Mouse (Mus musculus): ENCODE data around the gene Fhl5. TPM values are rescaled to one million over a fixed set of nuclear protein-coding genes. Genes with fewer than 3 reads are reported as not detected.
"Not testable (repeated sequence)": the region's sequence is repeated elsewhere in the genome, so short reads cannot be mapped to it uniquely, and the experiment has no call there.

The Fhl5 gene
- total RNA-seq, 1 experiment, result not detected

GRCm38 (mm10) chr4:25271926-25272325, 29.2 kb upstream of the Fhl5 start:
- Histone ChIP-seq H3K36me3 (ENCODE audit: control insufficient read depth, insufficient read depth, low read length, poor library complexity, severe bottlenecking) (peaks cover 5% of the 10 kb centered on the region; the same call in 1 of the 2 replicates), H3K4me3 (ENCODE audit: insufficient read depth in 1 of 2, low read depth in 1 of 2, low read length in 2 of 2, poor library complexity in 1 of 2, severe bottlenecking in 1 of 2) (no peak overlapping the region), H3K4me1 (ENCODE audit: control insufficient read depth in 2 of 2, insufficient read depth in 2 of 2, low read length in 2 of 2, poor library complexity in 1 of 2) (no peaks in the 10 kb centered on the region), H3K9me3 (ENCODE audit: control insufficient read depth, insufficient read depth, low read depth, low read length) (no peaks in the 10 kb centered on the region), H3K27ac (ENCODE audit: insufficient read depth, low read depth, low read length, poor library complexity, severe bottlenecking) (no peak overlapping the region), H3K9ac (ENCODE audit: insufficient read depth, low read depth, low read length, poor library complexity, severe bottlenecking) (no peak overlapping the region)
- DNase-seq (ENCODE audit: low read depth, low spot score), result no peak
- in situ Hi-C loops (cut with MboI; ENCODE audit: low sequenced_read_pairs in 2 of 2, unreplicated experiment in 2 of 2), result no loop called here
- no peak for TF ChIP-seq CHD2 (IDR thresholded peaks at IDR 0.05; ENCODE audit: low read depth, low read length)
- TF ChIP-seq ZC3H11A (IDR thresholded peaks at IDR 0.05; ENCODE audit: borderline replicate concordance, low read depth, low read length), result no peak
- TF ChIP-seq HCFC1 (IDR thresholded peaks at IDR 0.05; ENCODE audit: borderline replicate concordance, insufficient read depth, low read length), result no peak
- no peak for TF ChIP-seq ZNF384 (IDR thresholded peaks at IDR 0.05; ENCODE audit: low read depth, low read length)
- TF ChIP-seq MAFK (IDR thresholded peaks at IDR 0.05; ENCODE audit: insufficient read depth, low read depth, low read length), result no peak

- Histone ChIP-seq H3K27ac (ENCODE audit: insufficient read depth, low read depth, low read length, poor library complexity, severe bottlenecking) (no peak overlapping the region), H3K9ac (ENCODE audit: insufficient read depth, low read depth, low read length, poor library complexity, severe bottlenecking) (no peak overlapping the region), H3K4me1 (ENCODE audit: control insufficient read depth in 2 of 2, insufficient read depth in 2 of 2, low read length in 2 of 2, poor library complexity in 1 of 2) (no peaks in the 10 kb centered on the region; a peak in 1 of 4 replicates), H3K4me3 (ENCODE audit: insufficient read depth in 1 of 2, low read depth in 1 of 2, low read length in 2 of 2, poor library complexity in 1 of 2, severe bottlenecking in 1 of 2) (no peak overlapping the region), H3K36me3 (ENCODE audit: control insufficient read depth, insufficient read depth, low read length, poor library complexity, severe bottlenecking) (peaks cover 7% of the 10 kb centered on the region), H3K9me3 (ENCODE audit: control insufficient read depth, insufficient read depth, low read depth, low read length) (no peaks in the 10 kb centered on the region)
- TF ChIP-seq HCFC1 (IDR thresholded peaks at IDR 0.05; ENCODE audit: borderline replicate concordance, insufficient read depth, low read length) (no peak), ZC3H11A (IDR thresholded peaks at IDR 0.05; ENCODE audit: borderline replicate concordance, low read depth, low read length) (no peak), CHD2 (IDR thresholded peaks at IDR 0.05; ENCODE audit: low read depth, low read length) (no peak), MAFK (IDR thresholded peaks at IDR 0.05; ENCODE audit: insufficient read depth, low read depth, low read length) (no peak), ZNF384 (IDR thresholded peaks at IDR 0.05; ENCODE audit: low read depth, low read length) (no peak)
- no peak for DNase-seq (ENCODE audit: low read depth, low spot score)
- in situ Hi-C loops (cut with MboI; ENCODE audit: low sequenced_read_pairs in 2 of 2, unreplicated experiment in 2 of 2), result no loop called here
These were observed 24.5 kb upstream of the Fhl5 start for GRCm38 (mm10) chr4:25267144-25267543.

- DNase-seq (ENCODE audit: low read depth, low spot score), result no peak
- Histone ChIP-seq H3K9ac (ENCODE audit: insufficient read depth, low read depth, low read length, poor library complexity, severe bottlenecking) (no peak overlapping the region), H3K4me3 (ENCODE audit: insufficient read depth in 1 of 2, low read depth in 1 of 2, low read length in 2 of 2, poor library complexity in 1 of 2, severe bottlenecking in 1 of 2) (no peak overlapping the region), H3K27ac (ENCODE audit: insufficient read depth, low read depth, low read length, poor library complexity, severe bottlenecking) (no peak overlapping the region), H3K9me3 (ENCODE audit: control insufficient read depth, insufficient read depth, low read depth, low read length) (no peaks in the 10 kb centered on the region), H3K36me3 (ENCODE audit: control insufficient read depth, insufficient read depth, low read length, poor library complexity, severe bottlenecking) (peaks cover 4% of the 10 kb centered on the region), H3K4me1 (ENCODE audit: control insufficient read depth in 2 of 2, insufficient read depth in 2 of 2, low read length in 2 of 2, poor library complexity in 1 of 2) (no peaks in the 10 kb centered on the region)
- in situ Hi-C loops (cut with MboI; ENCODE audit: low sequenced_read_pairs in 2 of 2, unreplicated experiment in 2 of 2), result no loop called here
- TF ChIP-seq HCFC1 (IDR thresholded peaks at IDR 0.05; ENCODE audit: borderline replicate concordance, insufficient read depth, low read length), result no peak
- no peak for TF ChIP-seq ZC3H11A (IDR thresholded peaks at IDR 0.05; ENCODE audit: borderline replicate concordance, low read depth, low read length)
- TF ChIP-seq CHD2 (IDR thresholded peaks at IDR 0.05; ENCODE audit: low read depth, low read length), result no peak
- no peak for TF ChIP-seq ZNF384 (IDR thresholded peaks at IDR 0.05; ENCODE audit: low read depth, low read length)
- TF ChIP-seq MAFK (IDR thresholded peaks at IDR 0.05; ENCODE audit: insufficient read depth, low read depth, low read length), result no peak
These were observed 15.2 kb upstream of the Fhl5 start for GRCm38 (mm10) chr4:25257822-25258398.

GRCm38 (mm10) chr4:25235663-25236062, 7.0 kb downstream of the Fhl5 start:
- DNase-seq (ENCODE audit: low read depth, low spot score); H3K9me3 ChIP-seq (ENCODE audit: control insufficient read depth, insufficient read depth, low read depth, low read length); H3K4me1 ChIP-seq (ENCODE audit: control insufficient read depth in 2 of 2, insufficient read depth in 2 of 2, low read length in 2 of 2, poor library complexity in 1 of 2); in situ Hi-C loops (cut with MboI; ENCODE audit: low sequenced_read_pairs in 2 of 2, unreplicated experiment in 2 of 2); H3K36me3 ChIP-seq (ENCODE audit: control insufficient read depth, insufficient read depth, low read length, poor library complexity, severe bottlenecking); H3K9ac ChIP-seq (ENCODE audit: insufficient read depth, low read depth, low read length, poor library complexity, severe bottlenecking); H3K4me3 ChIP-seq (ENCODE audit: insufficient read depth in 1 of 2, low read depth in 1 of 2, low read length in 2 of 2, poor library complexity in 1 of 2, severe bottlenecking in 1 of 2); H3K27ac ChIP-seq (ENCODE audit: insufficient read depth, low read depth, low read length, poor library complexity, severe bottlenecking): not testable (repeated sequence)

- DNase-seq (ENCODE audit: low read depth, low spot score); H3K27ac ChIP-seq (ENCODE audit: insufficient read depth, low read depth, low read length, poor library complexity, severe bottlenecking); H3K9ac ChIP-seq (ENCODE audit: insufficient read depth, low read depth, low read length, poor library complexity, severe bottlenecking); H3K36me3 ChIP-seq (ENCODE audit: control insufficient read depth, insufficient read depth, low read length, poor library complexity, severe bottlenecking); in situ Hi-C loops (cut with MboI; ENCODE audit: low sequenced_read_pairs in 2 of 2, unreplicated experiment in 2 of 2); H3K4me1 ChIP-seq (ENCODE audit: control insufficient read depth in 2 of 2, insufficient read depth in 2 of 2, low read length in 2 of 2, poor library complexity in 1 of 2); H3K9me3 ChIP-seq (ENCODE audit: control insufficient read depth, insufficient read depth, low read depth, low read length); H3K4me3 ChIP-seq (ENCODE audit: insufficient read depth in 1 of 2, low read depth in 1 of 2, low read length in 2 of 2, poor library complexity in 1 of 2, severe bottlenecking in 1 of 2): not testable (repeated sequence)
These were observed 8.9 kb downstream of the Fhl5 start for GRCm38 (mm10) chr4:25233767-25234166.

Measured in ES-E14 (cell line).